Mouse (Mus musculus) lung, postnatal 0 days (tissue): ENCODE measurements around the gene Vmn1r112.
"Not testable (repeated sequence)": the region's sequence is repeated elsewhere in the genome, so short reads cannot be mapped to it uniquely, and the experiment has no call there.

Experiments
- CTCF ChIP-seq: IDR thresholded peaks from 2 replicates; pipeline ENCODE4 v1.5.1; 2016; ENCODE audit warnings: antibody characterized with exemption, mild to moderate bottlenecking
- EP300 ChIP-seq: IDR thresholded peaks from 2 replicates; pipeline ENCODE4 v1.6.1; 2016; ENCODE audit warnings: antibody characterized with exemption, mild to moderate bottlenecking, control low read depth

DNA sequence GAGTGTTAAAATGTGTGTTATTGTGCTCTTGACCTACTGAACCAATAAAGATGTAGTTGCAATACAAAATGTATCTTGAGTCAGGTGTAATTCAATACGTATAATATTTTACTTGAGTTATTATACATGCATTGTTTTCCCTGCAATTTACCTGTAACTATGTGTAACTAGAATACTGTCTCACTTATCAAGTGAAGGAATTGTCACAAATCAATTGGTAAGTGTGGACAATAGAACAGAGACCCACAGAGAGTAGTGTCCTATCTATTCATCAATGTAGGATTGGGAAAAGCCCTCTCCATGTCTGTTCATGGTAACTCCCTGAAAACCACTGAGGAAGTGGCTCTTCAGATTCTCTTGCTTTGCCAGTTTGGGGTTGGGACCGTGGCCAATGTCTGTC lies 16.0 kb downstream of the Vmn1r112 start, which contains the start of gene Vmn1r113:
- TF ChIP-seq EP300, CTCF: not testable (repeated sequence)
